Comparison of ENCODE assay signal across 11 mouse cellular contexts in genomic region chrX:140567711-140568407, GRCm38 (mm10). TPM values are rescaled to one million over a fixed set of nuclear protein-coding genes. Genes with fewer than 3 reads are reported as not detected.
A peak's percentile ranks its signal among the peaks of the same experiment; 100 is the strongest.
DNase-seq lines count a peak whose midpoint lies in the region; ATAC-seq and TF ChIP-seq lines count a peak whose summit lies in the region.
"Had no signal": no experiment of that assay in that cellular context is flagged by ENCODE, and none has a peak within 500 bp of the region (broad histone marks: within the 10 kb centered on the region; RNA-seq: fewer than 3 reads in every experiment).

No protein-coding gene starts in this region.

- no peaks in the 10 kb centered on the region for H3K9me3 ChIP-seq in kidney, embryonic 16.5 days (ENCODE audit: low read length)
- H3K9me3 ChIP-seq in hindbrain, embryonic 10.5 days = no peaks in the 10 kb centered on the region
- H3K9me3 ChIP-seq: G1E had no signal

- no peak for TF ChIP-seq POLR2A in kidney, adult 2 months (IDR thresholded peaks at IDR 0.05; ENCODE audit: low read depth, low read length)

- H3K4me2 ChIP-seq in kidney, embryonic 16.5 days (replicated peaks; ENCODE audit: low read depth, low read length) = no peak overlapping the region

- H3K27ac ChIP-seq in kidney, adult 2 months (ENCODE audit: insufficient read depth, low read depth, low read length) = peak overlapping the region; percentile 45; the same call in 1 of the 2 replicates
- no peak overlapping the region for H3K27ac ChIP-seq in kidney, embryonic 16.5 days (ENCODE audit: low read length)
- no peak overlapping the region for H3K27ac ChIP-seq in hindbrain, embryonic 10.5 days

- TF ChIP-seq CTCF in kidney, adult 2 months (conservative IDR thresholded peaks at IDR 0.05; ENCODE audit: insufficient read depth, insufficient read length, low read depth, low read length) = no peak

- no peak overlapping the region for H3K9ac ChIP-seq in kidney, embryonic 16.5 days (replicated peaks; ENCODE audit: low read length)

- DNase-seq in kidney, adult 2 months = peak; percentile 71
- DNase-seq in brain, adult 2 months (ENCODE audit: low read depth, low spot score) = peak; percentile 33
- peak; percentile 49 to 61 for DNase-seq in heart, postnatal 36 days
- peak; percentile 38 to 66 for DNase-seq in lung, postnatal 4 days
- DNase-seq in cerebellum, postnatal 4 days (ENCODE audit: low spot score in 2 of 2) = no peak
- DNase-seq in hindbrain, embryonic 10.5 days (ENCODE audit: low spot score) = no peak
- DNase-seq: left cerebral cortex, postnatal 4 days; thymus, postnatal 36 days had no signal

- no peak overlapping the region for H3K4me3 ChIP-seq in kidney, adult 2 months (ENCODE audit: insufficient read depth, low read depth, low read length)
- H3K4me3 ChIP-seq in kidney, embryonic 16.5 days (ENCODE audit: low read length) = no peak overlapping the region
- no peak overlapping the region for H3K4me3 ChIP-seq in hindbrain, embryonic 10.5 days

- no peak for ATAC-seq in kidney, embryonic 16.5 days (ENCODE audit: low FRiP score, low TSS enrichment)
- no peak for ATAC-seq in inflammation-experienced regulatory T-cells, adult 6 months

- no peaks in the 10 kb centered on the region for H3K27me3 ChIP-seq in kidney, adult 2 months (replicated peaks; ENCODE audit: control insufficient read depth, insufficient read depth, low read length)
- H3K27me3 ChIP-seq in kidney, embryonic 16.5 days (ENCODE audit: insufficient read depth, low read length) = peaks cover 37% of the 10 kb centered on the region; the same call in 1 of the 2 replicates
- peaks cover 94% of the 10 kb centered on the region for H3K27me3 ChIP-seq in hindbrain, embryonic 10.5 days (ENCODE audit: insufficient read depth, poor library complexity, severe bottlenecking)

- H3K36me3 ChIP-seq in kidney, adult 2 months (ENCODE audit: control insufficient read depth, insufficient read depth, low read length) = no peaks in the 10 kb centered on the region
- H3K36me3 ChIP-seq in kidney, embryonic 16.5 days (ENCODE audit: insufficient read depth, low read length) = no peaks in the 10 kb centered on the region
- H3K36me3 ChIP-seq in hindbrain, embryonic 10.5 days = no peaks in the 10 kb centered on the region
- H3K36me3 ChIP-seq: G1E had no signal

- whole genome bisulfite sequencing in kidney, adult 2 months = 8% methylated on average over 1 of the region's 1 CpGs
- 36% methylated on average over 1 of the region's 1 CpGs for WGBS in kidney, embryonic 16.5 days
- 88% methylated on average over 1 of the region's 1 CpGs for WGBS in hindbrain, embryonic 10.5 days

- intact Hi-C loops in heart, postnatal 36 days (cut with DNase I) = no loop called here

- peaks cover 14% of the 10 kb centered on the region; the same call in 1 of the 2 replicates for H3K4me1 ChIP-seq in kidney, adult 2 months (ENCODE audit: control insufficient read depth, insufficient read depth, low read length)
- H3K4me1 ChIP-seq in kidney, embryonic 16.5 days (ENCODE audit: insufficient read depth, low read length) = no peaks in the 10 kb centered on the region
- no peaks in the 10 kb centered on the region for H3K4me1 ChIP-seq in hindbrain, embryonic 10.5 days (replicated peaks)

RNA-seq across cellular contexts. Expression of gene Tsc22d3, which starts 32.6 kb away (rescaled TPM):
- 36.2 and 51.6 TPM in 2 replicates for polyA plus RNA-seq in kidney, adult 2 months (2012; rRNA removed)
- 110 and 123 TPM in 2 replicates for polyA plus RNA-seq in kidney, embryonic 16.5 days (2015; fragmentation: Nextera tagmentation; extraction: Ambion mirVana)
- 100 to 1,000 TPM; 149 to 172 TPM for total RNA-seq in heart, postnatal 36 days (2021)
- polyA plus RNA-seq in hindbrain, embryonic 10.5 days (2016; fragmentation: Nextera tagmentation; extraction: Ambion mirVana) = 122 and 124 TPM in 2 replicates
- 100 to 1,000 TPM; 154 to 316 (median 209) TPM for polyA plus RNA-seq in inflammation-experienced regulatory T-cells, adult 6 months (2017; shearing (Covaris generic))

Comparison
In these comparisons a context has a peak if more than half of its experiments do, and no peak if none do; other contexts are left out.
1. DNase-seq: peak in kidney, adult 2 months (single experiment), brain, adult 2 months (single experiment), heart, postnatal 36 days (2 of 2) and lung, postnatal 4 days (2 of 2); none in cerebellum, postnatal 4 days (0 of 2) and hindbrain, embryonic 10.5 days (single experiment).